ENCODE assay signal across 15 mouse cellular contexts in the genomic region with DNA sequence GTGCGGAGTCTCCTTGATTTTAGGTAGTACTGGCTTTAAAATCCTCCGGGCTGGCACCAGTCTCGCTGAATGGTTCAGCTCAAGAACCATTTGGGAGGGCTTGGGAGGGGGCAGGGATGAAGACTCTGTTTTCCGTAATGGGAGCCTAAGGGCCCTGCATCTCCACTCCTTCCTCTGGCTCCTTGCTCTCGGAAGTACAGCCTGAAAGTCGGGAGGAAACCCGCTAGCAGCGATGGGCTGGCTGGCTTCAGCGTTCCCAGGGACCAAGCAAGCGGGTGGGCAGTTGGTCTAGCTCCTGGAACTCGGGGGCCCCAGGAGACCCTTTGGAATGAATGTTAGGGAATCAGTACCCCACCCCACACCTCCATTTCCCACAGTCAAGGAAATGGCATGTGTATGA. TPM values are rescaled to one million over a fixed set of nuclear protein-coding genes. Genes with fewer than 3 reads are reported as not detected.
DNase-seq lines count a peak whose midpoint lies in the region; ATAC-seq and TF ChIP-seq lines count a peak whose summit lies in the region.
"Had no signal": no experiment of that assay in that cellular context is flagged by ENCODE, and none has a peak within 500 bp of the region (broad histone marks: within the 10 kb centered on the region; RNA-seq: fewer than 3 reads in every experiment).

No protein-coding gene starts in this region.

- no peak overlapping the region for H3K27ac ChIP-seq in heart, postnatal 0 days (ENCODE audit: low read depth)
- H3K27ac ChIP-seq in embryonic fibroblast, embryonic 13.5 days (ENCODE audit: insufficient read depth, low read length), result no peak overlapping the region
- H3K27ac ChIP-seq in limb, embryonic 15.5 days, result no peak overlapping the region
- H3K27ac ChIP-seq: heart, embryonic 15.5 days had no signal

- 0 out of 2 replicates have a peak, but pooled peaks cover 4% of the 10 kb centered on the region for H3K4me1 ChIP-seq in heart, postnatal 0 days (ENCODE audit: control insufficient read depth, insufficient read depth)
- no peaks in the 10 kb centered on the region for H3K4me1 ChIP-seq in embryonic fibroblast, embryonic 13.5 days (ENCODE audit: control insufficient read depth, insufficient read depth, low read length)
- H3K4me1 ChIP-seq in limb, embryonic 15.5 days, result peaks cover 24% of the 10 kb centered on the region
- H3K4me1 ChIP-seq in lung, adult 2 months (ENCODE audit: control insufficient read depth, insufficient read depth, low read length), result no peaks in the 10 kb centered on the region

- no peak for TF ChIP-seq EP300 in heart, postnatal 0 days (IDR thresholded peaks at IDR 0.05; ENCODE audit: low read depth)

- 0 out of 2 replicates have a peak overlapping the region, but pooled peaks have one; percentile 40 for H3K4me2 ChIP-seq in heart, postnatal 0 days (ENCODE audit: low read depth, low read length)
- H3K4me2 ChIP-seq in limb, embryonic 15.5 days, result peak overlapping the region; percentile 47

- TF ChIP-seq POLR2A in embryonic fibroblast, embryonic 13.5 days (IDR thresholded peaks at IDR 0.05; ENCODE audit: low read depth, low read length), result no peak
- TF ChIP-seq POLR2A in lung, adult 2 months (IDR thresholded peaks at IDR 0.05; ENCODE audit: borderline replicate concordance, extremely low read depth, low read depth, low read length), result no peak

- no peak overlapping the region for H3K9ac ChIP-seq in heart, postnatal 0 days (replicated peaks; ENCODE audit: low read depth, low read length)
- no peak overlapping the region for H3K9ac ChIP-seq in limb, embryonic 15.5 days
- H3K9ac ChIP-seq: heart, embryonic 15.5 days had no signal

- DNase-seq in heart, postnatal 0 days (ENCODE audit: low spot score), result no peak
- DNase-seq in heart, postnatal 10 days, result no peak
- DNase-seq in lung, adult 2 months, result no peak
- no peak for DNase-seq in left cerebral cortex, postnatal 4 days
- DNase-seq in ovary, postnatal 36 days (ENCODE audit: low spot score), result no peak
- DNase-seq in gastrocnemius, postnatal 14 days, result no peak
- DNase-seq: kidney, adult 2 months had no signal

- intact Hi-C loops in heart, postnatal 10 days (cut with DNase I), result no loop called here
- intact Hi-C loops in left cerebral cortex, postnatal 4 days (cut with DNase I), result loop anchor here (10.0 kb wide), 2 partner anchors 208 to 728 kb away; no protein-coding TSS in a partner anchor
- intact Hi-C loops in gastrocnemius, postnatal 14 days (cut with DNase I; ENCODE audit: low total_unique reads), result loop anchor here (10.0 kb wide), 2 partner anchors 88 to 458 kb away; no protein-coding TSS in a partner anchor

- H3K9me3 ChIP-seq in heart, postnatal 0 days (replicated peaks; ENCODE audit: control insufficient read depth, low read length), result no peaks in the 10 kb centered on the region
- no peaks in the 10 kb centered on the region for H3K9me3 ChIP-seq in limb, embryonic 15.5 days
- H3K9me3 ChIP-seq: heart, embryonic 15.5 days had no signal

- no peak for TF ChIP-seq CTCF in heart, postnatal 0 days (IDR thresholded peaks at IDR 0.05; ENCODE audit: low read depth)
- no peak for TF ChIP-seq CTCF in embryonic fibroblast, embryonic 13.5 days (IDR thresholded peaks at IDR 0.05; ENCODE audit: borderline replicate concordance, insufficient read depth, low read length)
- no peak for TF ChIP-seq CTCF in lung, adult 2 months (IDR thresholded peaks at IDR 0.05; ENCODE audit: insufficient read depth, low read length)

- no peak overlapping the region for H3K4me3 ChIP-seq in heart, postnatal 0 days (ENCODE audit: low read depth, low read length)
- peak overlapping the region; percentile 37 for H3K4me3 ChIP-seq in embryonic fibroblast, embryonic 13.5 days (ENCODE audit: insufficient read depth, low read length)
- peak overlapping the region; percentile 36 for H3K4me3 ChIP-seq in limb, embryonic 15.5 days
- H3K4me3 ChIP-seq in lung, adult 2 months (replicated peaks; ENCODE audit: extremely low read depth, low read depth, low read length), result no peak overlapping the region

- H3K27me3 ChIP-seq in heart, postnatal 0 days (ENCODE audit: control insufficient read depth, insufficient read depth, low read length), result peaks cover 100% of the 10 kb centered on the region
- peaks cover 98% of the 10 kb centered on the region for H3K27me3 ChIP-seq in limb, embryonic 15.5 days

- no peak for ATAC-seq in heart, postnatal 0 days (ENCODE audit: insufficient read depth, low read depth)
- ATAC-seq in limb, embryonic 15.5 days (ENCODE audit: insufficient number of reproducible peaks, low FRiP score, low TSS enrichment, low read depth), result no peak
- ATAC-seq: CD4-positive, CD25-positive, alpha-beta regulatory T cell, adult 4 months had no signal

- H3K36me3 ChIP-seq in heart, postnatal 0 days (replicated peaks; ENCODE audit: control insufficient read depth, insufficient read depth, low read length), result no peaks in the 10 kb centered on the region
- H3K36me3 ChIP-seq in limb, embryonic 15.5 days, result no peaks in the 10 kb centered on the region
- H3K36me3 ChIP-seq: heart, embryonic 15.5 days had no signal

- WGBS in heart, postnatal 0 days, result 4% methylated on average over 11 of the region's 11 CpGs
- WGBS in limb, embryonic 15.5 days, result 2% methylated on average over 11 of the region's 11 CpGs
- 4% methylated on average over 11 of the region's 11 CpGs for WGBS in lung, adult 2 months

RNA-seq across cellular contexts. Expression of a gene that starts 4.9 kb away (rescaled TPM):
- total RNA-seq in heart, postnatal 0 days (2014; rRNA removed; ENCODE audit: low replicate concordance), result not detected in 2 replicates
- not detected in 2 replicates for polyA plus RNA-seq in heart, postnatal 0 days (2015; fragmentation: Nextera tagmentation; extraction: Ambion mirVana)
- not detected for total RNA-seq in heart, postnatal 10 days (2021)
- 10.5 and 11.3 TPM in 2 replicates for polyA plus RNA-seq in embryonic fibroblast, embryonic 13.5 days (2011; ENCODE audit: insufficient read length, low read depth, missing spikeins)
- 4.2 and 4.5 TPM in 2 replicates for polyA plus RNA-seq in limb, embryonic 15.5 days (2015; fragmentation: Nextera tagmentation; extraction: Ambion mirVana)
- polyA plus RNA-seq in lung, adult 2 months (2012; rRNA removed), result not detected in 2 replicates
- under 1 TPM; 0.12 to 0.14 TPM for total RNA-seq in left cerebral cortex, postnatal 4 days (2021)
- total RNA-seq in gastrocnemius, postnatal 14 days (2021), result 1 to 10 TPM; 5.5 to 9.9 TPM
- total RNA-seq: common myeloid progenitor, adult 5-6 weeks; megakaryocyte-erythroid progenitor cell, adult 5-6 weeks had no signal
- polyA plus RNA-seq: CD4-positive, CD25-positive, alpha-beta regulatory T cell, adult 4 months; frontal cortex, adult 2 months; heart, embryonic 15.5 days; liver, embryonic 16.5 days had no signal

Comparison
In these comparisons a context has a peak if more than half of its experiments do, and no peak if none do; other contexts are left out.
1. H3K4me3 ChIP-seq: peak in embryonic fibroblast, embryonic 13.5 days (single experiment) and limb, embryonic 15.5 days (single experiment); none in heart, postnatal 0 days (single experiment) and lung, adult 2 months (single experiment).